Mouse (Mus musculus) frontal cortex, postnatal 10 days (tissue): ENCODE results near the gene Ankrd53.
"Not testable (repeated sequence)": the region's sequence is repeated elsewhere in the genome, so short reads cannot be mapped to it uniquely, and the experiment has no call there.

Source experiments
- DNase-seq, 2 experiments: peaks; one replicate each; pipeline ENCODE4 v3.0.0; 2022; ENCODE audit warnings: low spot score in 2 of 2, mixed read lengths in 1 of 2

Gene Ankrd53

DNA sequence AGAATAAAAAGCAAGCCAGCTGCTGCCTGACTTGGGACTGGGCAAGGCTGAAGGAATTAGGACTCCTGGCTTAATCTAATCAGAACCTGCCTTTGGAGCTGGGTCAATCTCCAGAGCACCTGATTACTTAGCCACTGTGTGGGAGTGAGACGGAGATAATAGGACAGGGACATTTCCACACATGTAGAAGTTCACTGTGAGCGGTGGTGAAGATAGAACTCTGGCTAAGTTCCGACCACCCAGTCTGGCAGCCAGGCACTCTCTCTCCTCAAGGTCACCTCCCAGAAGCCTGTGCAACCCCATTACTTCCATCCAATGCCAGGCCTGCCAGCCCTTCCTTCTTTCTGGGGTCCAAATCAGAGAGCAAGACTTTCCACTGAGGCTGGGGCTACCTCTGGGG, 4.5 kb downstream of the Ankrd53 start:
- no peak for DNase-seq

GRCm38 (mm10) chr6:83768485-83768884, 6.0 kb downstream of the Ankrd53 start:
- DNase-seq = no peak

GRCm38 (mm10) chr6:83774126-83774525, 11.7 kb downstream of the Ankrd53 start:
- no peak for DNase-seq

DNA sequence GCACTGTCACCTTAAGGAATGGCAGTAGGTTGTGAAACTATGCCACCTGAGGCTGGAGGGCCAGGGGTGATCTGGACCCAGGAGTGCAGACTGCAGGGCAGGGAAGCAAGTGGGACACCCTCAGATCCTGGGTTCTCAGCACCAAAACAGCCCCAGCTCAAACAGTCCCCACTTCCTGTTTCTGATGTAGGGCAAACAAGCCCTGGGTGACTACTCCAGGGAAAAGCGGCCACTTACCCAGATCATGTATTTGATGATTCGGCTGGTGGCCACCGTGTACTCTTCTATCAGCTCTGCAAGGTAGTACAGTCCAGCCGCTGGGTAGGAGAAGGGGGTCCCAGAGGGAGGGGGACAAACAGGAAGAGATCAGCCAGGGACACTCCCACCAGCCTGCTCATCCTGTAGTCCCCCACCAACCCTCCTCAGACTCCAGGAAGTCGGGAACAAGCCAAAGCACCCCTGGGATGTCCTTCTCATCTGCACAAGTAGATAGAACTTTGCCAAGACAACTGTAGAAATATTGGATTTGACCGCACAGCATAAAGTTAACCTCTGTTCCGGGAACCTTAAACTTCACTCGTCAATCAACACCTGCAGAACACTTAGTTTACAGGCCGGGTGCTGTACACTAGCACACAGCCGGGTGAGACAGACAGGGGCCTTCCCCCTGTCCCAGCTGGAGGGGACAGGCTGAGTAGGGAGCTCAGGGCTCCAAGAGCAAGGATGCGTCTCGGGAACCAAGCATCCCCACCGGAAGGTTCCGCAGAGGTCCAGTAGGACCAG, 12.5 kb downstream of the Ankrd53 start:
- DNase-seq = no peak

- DNase-seq = peak; percentile 77 to 87
Observed at GRCm38 (mm10) chr6:83775638-83776293, 13.3 kb downstream of the Ankrd53 start, which contains the start of gene Tex261. Tex261 (minus strand) TSS chr6:83775813.

DNA sequence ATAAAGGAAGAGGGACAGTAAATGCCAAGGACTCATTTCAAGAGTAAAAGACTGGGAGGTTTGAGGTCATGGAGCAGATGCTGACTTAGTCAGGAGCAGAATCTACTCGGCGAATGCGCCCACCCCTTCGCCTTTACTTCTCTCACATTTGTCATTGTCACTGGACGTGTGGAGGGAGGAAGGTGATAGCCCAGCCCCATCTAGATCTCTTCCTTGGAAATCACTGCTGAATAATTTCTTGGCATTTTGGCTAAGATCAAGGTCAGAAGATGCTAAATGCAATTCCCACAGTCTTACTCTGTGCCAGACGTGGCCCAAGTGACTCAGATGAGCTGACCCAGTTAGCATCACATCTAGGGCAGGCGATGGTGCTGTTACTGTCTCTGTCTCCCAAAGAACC, 15.9 kb downstream of the Ankrd53 start:
- no peak for DNase-seq

GRCm38 (mm10) chr6:83779026-83779425, 16.6 kb downstream of the Ankrd53 start:
- DNase-seq = no peak

GRCm38 (mm10) chr6:83786426-83786825, 24.0 kb downstream of the Ankrd53 start:
- DNase-seq = no peak

GRCm38 (mm10) chr6:83788554-83788953, 26.1 kb downstream of the Ankrd53 start:
- no peak for DNase-seq

DNA sequence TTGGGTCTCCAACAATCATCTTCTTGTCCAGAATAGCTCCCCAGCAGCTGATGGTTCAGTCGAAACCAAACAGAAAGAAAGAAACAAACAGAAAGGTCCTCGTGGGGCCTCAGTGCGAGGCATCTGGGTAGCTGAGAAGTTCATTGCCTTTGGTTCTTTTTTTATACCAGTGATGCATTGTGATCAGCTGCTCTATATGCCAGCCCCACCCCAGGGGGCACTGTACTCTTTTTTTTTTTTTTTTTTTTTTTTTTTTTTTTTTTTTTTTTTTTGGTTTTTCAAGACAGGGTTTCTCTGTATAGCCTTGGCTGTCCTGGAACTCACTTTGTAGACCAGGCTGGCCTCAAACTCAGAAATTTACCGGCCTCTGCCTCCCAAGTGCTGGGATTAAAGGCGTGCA, 28.1 kb downstream of the Ankrd53 start:
- not testable (repeated sequence) for DNase-seq

- DNase-seq = no peak
Observed at GRCm38 (mm10) chr6:83791251-83791890, 28.9 kb downstream of the Ankrd53 start.

GRCm38 (mm10) chr6:83794760-83795296, 32.4 kb downstream of the Ankrd53 start, which contains the start of gene Nagk:
Nagk (plus strand) TSS chr6:83794982.
- peak; percentile 91 to 94 for DNase-seq

DNA sequence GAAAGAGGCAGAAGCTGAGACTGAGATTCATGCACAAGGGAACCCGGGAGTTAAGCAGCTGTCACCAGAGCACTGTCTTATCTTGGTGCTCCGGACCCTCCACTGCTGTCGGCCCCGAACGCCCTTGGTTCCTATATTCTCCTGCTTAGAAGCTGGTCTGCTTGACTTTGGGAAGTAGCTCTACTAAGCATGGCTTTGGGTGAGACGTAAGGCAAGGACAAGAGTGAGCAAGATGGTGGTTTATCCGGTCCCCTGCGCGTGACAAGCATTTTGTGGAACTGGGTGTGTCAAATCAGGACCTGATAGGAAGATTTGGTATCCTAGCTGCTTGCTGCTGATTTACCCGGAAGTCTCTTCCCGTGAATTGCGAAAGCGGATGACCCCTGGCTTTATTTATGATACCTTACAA, 33.1 kb downstream of the Ankrd53 start:
- no peak for DNase-seq

- DNase-seq = no peak
Observed at GRCm38 (mm10) chr6:83796686-83797085, 34.2 kb downstream of the Ankrd53 start.

DNA sequence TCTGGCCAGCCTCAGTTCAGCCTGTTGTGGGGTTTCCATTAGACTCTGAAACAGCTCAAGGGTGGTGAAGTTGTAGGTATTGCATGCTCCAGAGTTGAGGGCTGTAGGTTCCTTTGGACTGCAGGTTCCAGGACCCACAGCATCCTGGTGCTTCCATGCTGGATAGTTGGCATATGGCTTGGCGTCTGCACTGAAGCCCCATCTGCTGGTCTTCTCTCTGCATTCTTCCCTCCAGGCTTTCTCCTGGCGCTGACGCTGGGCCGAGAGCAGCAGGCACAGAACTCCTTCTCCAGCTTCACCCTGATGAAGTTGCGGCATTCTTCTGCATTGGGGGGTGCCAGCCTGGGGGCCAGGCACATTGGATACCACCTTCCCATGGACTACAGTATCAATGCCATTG, 39.6 kb downstream of the Ankrd53 start:
- DNase-seq = no peak

DNA sequence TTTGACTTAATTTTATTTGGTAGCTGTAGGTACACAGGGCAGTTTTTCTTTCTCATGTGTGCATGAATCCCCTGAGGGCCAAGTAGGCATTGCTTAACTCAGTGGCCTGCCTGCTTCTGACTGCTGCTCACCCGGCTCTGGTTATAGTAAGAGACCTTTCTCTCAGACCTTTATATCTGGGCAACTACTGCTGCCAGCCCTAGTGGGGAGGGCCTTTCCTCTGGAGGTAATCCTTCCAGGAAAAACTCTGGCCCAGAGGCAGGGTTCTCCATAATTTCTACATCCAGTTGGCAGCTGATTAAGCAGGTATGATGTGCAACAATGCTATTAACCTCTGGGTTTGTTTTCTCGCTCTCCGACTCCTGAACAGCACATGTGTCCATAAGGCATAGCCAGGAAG, 40.4 kb downstream of the Ankrd53 start:
- DNase-seq = no peak

DNA sequence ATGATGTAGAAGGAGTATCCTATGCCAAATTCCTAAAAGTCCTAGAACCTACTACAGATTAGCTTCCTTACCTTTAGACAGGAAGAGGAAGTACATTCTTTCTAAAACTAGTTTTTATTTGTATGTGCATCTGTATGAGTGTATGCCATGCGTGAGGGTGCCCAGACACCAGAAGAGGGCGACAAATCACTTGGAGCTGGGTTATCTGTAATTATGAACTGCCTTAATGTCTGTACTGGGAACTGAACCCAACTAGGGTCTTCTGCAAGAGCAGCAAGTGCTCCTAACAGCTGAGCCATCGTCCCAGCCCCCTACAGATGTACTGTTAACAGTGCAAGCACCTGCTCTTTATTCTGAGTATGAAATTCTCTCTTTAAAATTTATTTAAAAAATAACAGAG, 53.4 kb downstream of the Ankrd53 start:
- DNase-seq = no peak
